Mouse (Mus musculus) kidney, embryonic 16.5 days (tissue): Measurements from ENCODE around the gene Car12. TPM values are rescaled to one million over a fixed set of nuclear protein-coding genes. Genes with fewer than 3 reads are reported as not detected.

Experiments
- ATAC-seq: fragments of 200-750 bp; cut with Nextera tagmentation; 2 replicates; pipeline ENCODE4 v1.8.0; 2017; ENCODE audit warnings: moderate TSS enrichment; ENCODE audit not compliant: low FRiP score, low TSS enrichment
- H3K27ac ChIP-seq: fragments of 300-500 bp; sonication (generic); 2 replicates; pipeline ENCODE4 v1.5.1; 2014; ENCODE audit warnings: low read length
- H3K27me3 ChIP-seq: fragments of 300-500 bp; sonication (generic); 2 replicates; pipeline ENCODE4 v1.6.1; 2014; ENCODE audit warnings: low read length, control low read depth, mixed read lengths; ENCODE audit not compliant: insufficient read depth
- H3K36me3 ChIP-seq: fragments of 300-500 bp; sonication (generic); 2 replicates; pipeline ENCODE4 v1.6.1; 2014; ENCODE audit warnings: low read length, control low read depth, mixed read lengths; ENCODE audit not compliant: insufficient read depth
- H3K4me1 ChIP-seq: fragments of 300-500 bp; sonication (generic); 2 replicates; pipeline ENCODE4 v1.6.1; 2014; ENCODE audit warnings: low read length, control low read depth, mixed read lengths; ENCODE audit not compliant: insufficient read depth
- H3K4me2 ChIP-seq: fragments of 300-500 bp; sonication (generic); replicated peaks from 2 replicates; pipeline ENCODE4 v1.6.1; 2014; ENCODE audit warnings: low read depth, low read length
- H3K4me3 ChIP-seq: fragments of 300-500 bp; sonication (generic); 2 replicates; pipeline ENCODE4 v1.5.1; 2014; ENCODE audit warnings: mild to moderate bottlenecking, low read length
- H3K9ac ChIP-seq: fragments of 300-500 bp; sonication (generic); replicated peaks from 2 replicates; pipeline ENCODE4 v1.6.1; 2014; ENCODE audit warnings: low read length
- H3K9me3 ChIP-seq: fragments of 300-500 bp; sonication (generic); 2 replicates; pipeline ENCODE4 v1.6.1; 2016; ENCODE audit warnings: low read length, control low read depth
- WGBS: fragments of 180-500 bp; shearing (Covaris S2); extraction: QIAGEN DNeasy Blood & Tissue Kit; methylation state at CpG from one replicate; pipeline ENCODE4 v1.1.7; 2014; 5-methylcytosine and 5-hydroxymethylcytosine counted together
- polyA plus RNA-seq: library from polyadenylated mRNA; unstranded; fragments of >200 nt; fragmentation: Nextera tagmentation; extraction: Ambion mirVana; gene quantifications from 2 replicates; pipeline ENCODE4 v1.2.1, GENCODE M21; 2015

Car12 gene
- polyA plus RNA-seq, 1 experiment from 2014 or later: 30.7 TPM

- Histone ChIP-seq H3K36me3 (no peaks in the 10 kb centered on the region), H3K9me3 (no peaks in the 10 kb centered on the region), H3K27ac (peak overlapping the region; percentile 36; the same call in 1 of the 2 replicates), H3K4me1 (peaks cover 21% of the 10 kb centered on the region), H3K4me3 (no peak overlapping the region), H3K4me2 (no peak overlapping the region), H3K27me3 (no peaks in the 10 kb centered on the region), H3K9ac (no peak overlapping the region)
- 31% methylated on average over 11 of the region's 11 CpGs for WGBS
- ATAC-seq: 0 out of 2 replicates have a peak, but pooled peaks have one; percentile 29
These were observed 5.3 kb upstream of the Car12 start for GRCm38 (mm10) chr9:66708054-66708772.

- Histone ChIP-seq H3K4me1 (peaks cover 25% of the 10 kb centered on the region), H3K27ac (0 out of 2 replicates have a peak overlapping the region, but pooled peaks have one; percentile 13), H3K4me3 (no peak overlapping the region), H3K36me3 (no peaks in the 10 kb centered on the region), H3K9ac (no peak overlapping the region; the same call in 1 of the 2 replicates), H3K9me3 (no peaks in the 10 kb centered on the region), H3K27me3 (no peaks in the 10 kb centered on the region), H3K4me2 (no peak overlapping the region)
- 25% methylated on average over 12 of the region's 12 CpGs for WGBS
- no peak for ATAC-seq
These were observed 4.5 kb upstream of the Car12 start for GRCm38 (mm10) chr9:66708816-66709555.

GRCm38 (mm10) chr9:66710626-66711025, 2.9 kb upstream of the Car12 start:
- H3K4me2 ChIP-seq: no peak overlapping the region
- H3K27me3 ChIP-seq: no peaks in the 10 kb centered on the region
- H3K4me3 ChIP-seq: no peak overlapping the region
- H3K9me3 ChIP-seq: no peaks in the 10 kb centered on the region
- H3K36me3 ChIP-seq: no peaks in the 10 kb centered on the region
- H3K9ac ChIP-seq: no peak overlapping the region
- no peak for ATAC-seq
- peaks cover 34% of the 10 kb centered on the region for H3K4me1 ChIP-seq
- H3K27ac ChIP-seq: no peak overlapping the region
- WGBS: 78% methylated on average over 6 of the region's 6 CpGs

GRCm38 (mm10) chr9:66714022-66714515, 583 bp downstream of the Car12 start:
- H3K4me2 ChIP-seq: peak overlapping the region; percentile 86
- peaks cover 14% of the 10 kb centered on the region for H3K4me1 ChIP-seq
- H3K9me3 ChIP-seq: no peaks in the 10 kb centered on the region
- H3K36me3 ChIP-seq: no peaks in the 10 kb centered on the region
- no peak overlapping the region for H3K27ac ChIP-seq
- no peak for ATAC-seq
- 11% methylated on average over 12 of the region's 12 CpGs for WGBS
- no peaks in the 10 kb centered on the region for H3K27me3 ChIP-seq
- peak overlapping the region; percentile 62 for H3K9ac ChIP-seq
- peak overlapping the region; percentile 51 for H3K4me3 ChIP-seq

GRCm38 (mm10) chr9:66715361-66715760, 1.9 kb downstream of the Car12 start:
- Histone ChIP-seq H3K4me3 (no peak overlapping the region), H3K27me3 (no peaks in the 10 kb centered on the region), H3K4me1 (peaks cover 13% of the 10 kb centered on the region), H3K27ac (no peak overlapping the region), H3K4me2 (peak overlapping the region; percentile 86; the same call in 1 of the 2 replicates), H3K9ac (no peak overlapping the region), H3K9me3 (no peaks in the 10 kb centered on the region), H3K36me3 (no peaks in the 10 kb centered on the region)
- no peak for ATAC-seq
- WGBS: 83% methylated on average over 2 of the region's 2 CpGs

- Histone ChIP-seq H3K4me1 (peaks cover 13% of the 10 kb centered on the region), H3K27me3 (no peaks in the 10 kb centered on the region), H3K9ac (no peak overlapping the region), H3K4me2 (no peak overlapping the region), H3K9me3 (no peaks in the 10 kb centered on the region), H3K4me3 (no peak overlapping the region), H3K27ac (no peak overlapping the region), H3K36me3 (no peaks in the 10 kb centered on the region)
- 82% methylated on average over 3 of the region's 3 CpGs for WGBS
- ATAC-seq: no peak
These were observed 3.0 kb downstream of the Car12 start for GRCm38 (mm10) chr9:66716533-66716932.

GRCm38 (mm10) chr9:66720686-66721450, 7.4 kb downstream of the Car12 start:
- ATAC-seq: no peak
- Histone ChIP-seq H3K27ac (no peak overlapping the region), H3K9me3 (no peaks in the 10 kb centered on the region), H3K4me3 (no peak overlapping the region), H3K9ac (no peak overlapping the region), H3K27me3 (no peaks in the 10 kb centered on the region), H3K4me1 (peaks cover 16% of the 10 kb centered on the region), H3K36me3 (no peaks in the 10 kb centered on the region), H3K4me2 (no peak overlapping the region)
- 85% methylated on average over 8 of the region's 8 CpGs for WGBS

GRCm38 (mm10) chr9:66722187-66722868, 8.8 kb downstream of the Car12 start:
- no peak for ATAC-seq
- no peak overlapping the region for H3K4me2 ChIP-seq
- 0 out of 2 replicates have a peak overlapping the region, but pooled peaks have one; percentile 36 for H3K27ac ChIP-seq
- H3K4me1 ChIP-seq: peaks cover 26% of the 10 kb centered on the region
- no peaks in the 10 kb centered on the region for H3K27me3 ChIP-seq
- H3K36me3 ChIP-seq: no peaks in the 10 kb centered on the region
- no peak overlapping the region for H3K9ac ChIP-seq
- no peak overlapping the region for H3K4me3 ChIP-seq
- WGBS: 65% methylated on average over 5 of the region's 5 CpGs
- no peaks in the 10 kb centered on the region for H3K9me3 ChIP-seq

GRCm38 (mm10) chr9:66722869-66723272, 9.4 kb downstream of the Car12 start:
- no peaks in the 10 kb centered on the region for H3K27me3 ChIP-seq
- no peak overlapping the region for H3K4me3 ChIP-seq
- WGBS: 38% methylated on average over 5 of the region's 5 CpGs
- H3K27ac ChIP-seq: 0 out of 2 replicates have a peak overlapping the region, but pooled peaks have one; percentile 36
- no peak for ATAC-seq
- H3K9ac ChIP-seq: no peak overlapping the region
- H3K4me1 ChIP-seq: peaks cover 26% of the 10 kb centered on the region
- H3K4me2 ChIP-seq: no peak overlapping the region
- no peaks in the 10 kb centered on the region for H3K36me3 ChIP-seq
- H3K9me3 ChIP-seq: no peaks in the 10 kb centered on the region
